Mouse (Mus musculus) bone marrow, adult 2 months (tissue): Measurements from ENCODE around the gene Camta1.

Experiments
- CTCF ChIP-seq: fragments of 200-500 bp; IDR thresholded peaks from 2 replicates; pipeline ENCODE4 v1.5.1; 2011; ENCODE audit warnings: low read length, control low read depth; ENCODE audit not compliant: control insufficient read depth, insufficient read depth
- POLR2A ChIP-seq: fragments of 200-500 bp; IDR thresholded peaks from 2 replicates; pipeline ENCODE4 v1.6.1; 2011; ENCODE audit warnings: low read depth, mild to moderate bottlenecking, control low read depth, low read length, borderline replicate concordance; ENCODE audit not compliant: control insufficient read depth

GRCm38 (mm10) chr4:151880044-151880690, 18.5 kb upstream of the Camta1 start:
- peak; percentile 24; the same call in 1 of the 2 replicates for TF ChIP-seq CTCF
- TF ChIP-seq POLR2A: no peak
